Mouse (Mus musculus) forebrain, postnatal 0 days (tissue): ENCODE data around the gene Atxn1. TPM values are rescaled to one million over a fixed set of nuclear protein-coding genes. Genes with fewer than 3 reads are reported as not detected.

Experiments used
- ATAC-seq: fragments of 200-750 bp; cut with Nextera tagmentation; 2 replicates; pipeline ENCODE4 v1.8.0; 2017; ENCODE audit warnings: mild to moderate bottlenecking, moderate library complexity
- DNase-seq: peaks from one replicate; pipeline ENCODE4 v3.0.0-alpha.2; 2015
- H3K27ac ChIP-seq: fragments of 300-500 bp; sonication (generic); 2 replicates; pipeline ENCODE4 v1.5.1; 2014; ENCODE audit warnings: low read depth, mild to moderate bottlenecking, antibody characterized with exemption, low read length, moderate library complexity, mixed read lengths
- H3K27me3 ChIP-seq: fragments of 300-500 bp; sonication (generic); 2 replicates; pipeline ENCODE4 v1.6.1; 2014; ENCODE audit warnings: mild to moderate bottlenecking, low read length, mixed read lengths; ENCODE audit not compliant: insufficient read depth
- H3K36me3 ChIP-seq: fragments of 300-500 bp; sonication (generic); 2 replicates; pipeline ENCODE4 v1.6.1; 2014; ENCODE audit warnings: mild to moderate bottlenecking, moderate library complexity; ENCODE audit not compliant: insufficient read depth
- H3K4me1 ChIP-seq: fragments of 300-500 bp; sonication (generic); 2 replicates; pipeline ENCODE4 v1.6.1; 2014; ENCODE audit warnings: antibody characterized with exemption; ENCODE audit not compliant: insufficient read depth
- H3K4me2 ChIP-seq: fragments of 300-500 bp; sonication (generic); 2 replicates; pipeline ENCODE4 v1.6.1; 2014; ENCODE audit warnings: low read depth, mild to moderate bottlenecking, moderate library complexity
- H3K4me3 ChIP-seq: fragments of 300-500 bp; sonication (generic); 2 replicates; pipeline ENCODE4 v1.5.1; 2014; ENCODE audit warnings: low read depth, low read length, mixed read lengths
- H3K9ac ChIP-seq: fragments of 300-500 bp; sonication (generic); 2 replicates; pipeline ENCODE4 v1.6.1; 2014; ENCODE audit warnings: mild to moderate bottlenecking
- H3K9me3 ChIP-seq: fragments of 300-500 bp; sonication (generic); 2 replicates; pipeline ENCODE4 v1.6.1; 2016; ENCODE audit warnings: low read length
- CTCF ChIP-seq: sonication (generic); IDR thresholded peaks from 2 replicates; pipeline ENCODE4 v1.5.1; 2016; ENCODE audit warnings: antibody characterized with exemption, control low read depth, low read depth
- WGBS: fragments of 180-500 bp; shearing (Covaris S2); extraction: QIAGEN DNeasy Blood & Tissue Kit; methylation state at CpG from one replicate; pipeline ENCODE4 v1.1.7; 2014; 5-methylcytosine and 5-hydroxymethylcytosine counted together
- polyA plus RNA-seq: library from polyadenylated mRNA; unstranded; fragments of >200 nt; fragmentation: Nextera tagmentation; extraction: Ambion mirVana; gene quantifications from 2 replicates; pipeline ENCODE4 v1.2.1, GENCODE M21; 2015
- total RNA-seq: library from RNA; depleted of rRNA; stranded (reverse); fragments of >200 nt; gene quantifications from 2 replicates; pipeline ENCODE4 v1.2.3, GENCODE M21; 2014

Atxn1 gene
- total and polyA plus RNA-seq, 2 experiments from 2014 or later: 13.0 to 32.3 TPM

DNA sequence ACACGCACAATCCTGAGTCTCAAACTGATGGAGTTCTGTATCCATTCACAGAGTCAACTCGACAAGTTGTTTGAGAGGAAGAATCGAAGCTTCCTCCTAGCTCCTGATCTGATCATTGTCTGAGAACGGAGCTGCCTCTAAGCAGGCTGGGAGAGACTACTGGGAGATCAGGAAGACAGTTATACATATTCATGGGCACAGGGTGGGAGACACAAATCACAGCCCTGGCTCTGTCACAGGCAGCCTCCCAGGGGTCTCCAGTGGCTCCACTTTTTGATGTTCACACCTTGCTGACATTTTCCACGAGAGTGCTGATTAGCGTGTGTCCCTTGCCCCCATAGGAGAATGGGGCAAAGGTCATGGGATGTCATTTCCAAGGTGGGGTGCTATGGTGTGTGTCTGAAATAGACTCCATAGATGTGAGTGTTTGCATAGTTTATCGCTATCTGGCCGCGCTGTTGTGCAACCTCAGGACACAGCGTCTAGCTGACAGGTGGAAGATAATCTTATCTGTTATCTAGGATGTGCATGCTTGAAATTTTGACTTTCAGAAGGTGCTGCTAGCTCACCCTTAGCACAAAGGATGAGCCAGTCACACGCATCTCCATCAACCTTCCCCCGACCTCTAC, 105.6 kb downstream of the Atxn1 start:
- TF ChIP-seq CTCF: no peak
- Histone ChIP-seq H3K4me1 (peaks cover 13% of the 10 kb centered on the region; the same call in 1 of the 2 replicates), H3K4me2 (no peak overlapping the region), H3K27me3 (no peaks in the 10 kb centered on the region), H3K9me3 (no peaks in the 10 kb centered on the region), H3K36me3 (no peaks in the 10 kb centered on the region), H3K27ac (no peak overlapping the region), H3K4me3 (no peak overlapping the region), H3K9ac (no peak overlapping the region)
- peak; percentile 72; the same call in 1 of the 2 replicates for ATAC-seq
- DNase-seq: no peak
- 83% methylated on average over 12 of the region's 12 CpGs for WGBS

- no peak overlapping the region for H3K27ac ChIP-seq
- DNase-seq (no peak), ATAC-seq (no peak)
- TF ChIP-seq CTCF: no peak
- peaks cover 13% of the 10 kb centered on the region; the same call in 1 of the 2 replicates for H3K4me1 ChIP-seq
- no peak overlapping the region for H3K4me2 ChIP-seq
- no peak overlapping the region for H3K4me3 ChIP-seq
- no peaks in the 10 kb centered on the region for H3K27me3 ChIP-seq
- no peak overlapping the region for H3K9ac ChIP-seq
- H3K9me3 ChIP-seq: no peaks in the 10 kb centered on the region
- H3K36me3 ChIP-seq: no peaks in the 10 kb centered on the region
- WGBS: 85% methylated on average over 8 of the region's 8 CpGs
Measured at GRCm38 (mm10) chr13:45857416-45857815, 107.4 kb downstream of the Atxn1 start.

DNA sequence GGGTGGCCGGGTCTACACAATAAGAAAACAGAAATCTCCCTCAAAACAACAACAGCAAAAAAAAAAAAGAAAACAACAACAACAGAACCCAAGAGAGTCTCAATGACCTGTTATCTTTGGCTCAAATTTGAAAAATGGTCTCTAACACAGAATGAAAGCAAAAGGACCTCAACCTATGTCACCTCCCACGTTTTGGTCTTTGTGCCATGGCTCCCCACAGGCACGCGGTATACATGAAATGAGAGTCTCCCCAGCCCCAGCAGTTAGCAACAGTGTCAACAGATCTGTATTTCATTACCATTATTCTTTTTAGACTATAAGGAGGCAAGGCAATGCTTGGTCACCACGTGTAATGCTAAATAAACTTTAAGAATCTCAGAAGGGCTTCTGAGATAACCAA, 110.3 kb downstream of the Atxn1 start:
- no peak for ATAC-seq
- Histone ChIP-seq H3K4me3 (no peak overlapping the region), H3K27ac (no peak overlapping the region), H3K9ac (no peak overlapping the region), H3K36me3 (no peaks in the 10 kb centered on the region), H3K27me3 (no peaks in the 10 kb centered on the region), H3K4me1 (no peaks in the 10 kb centered on the region), H3K4me2 (no peak overlapping the region), H3K9me3 (no peaks in the 10 kb centered on the region)
- no peak for DNase-seq
- 73% methylated on average over 5 of the region's 5 CpGs for WGBS
- no peak for TF ChIP-seq CTCF

DNA sequence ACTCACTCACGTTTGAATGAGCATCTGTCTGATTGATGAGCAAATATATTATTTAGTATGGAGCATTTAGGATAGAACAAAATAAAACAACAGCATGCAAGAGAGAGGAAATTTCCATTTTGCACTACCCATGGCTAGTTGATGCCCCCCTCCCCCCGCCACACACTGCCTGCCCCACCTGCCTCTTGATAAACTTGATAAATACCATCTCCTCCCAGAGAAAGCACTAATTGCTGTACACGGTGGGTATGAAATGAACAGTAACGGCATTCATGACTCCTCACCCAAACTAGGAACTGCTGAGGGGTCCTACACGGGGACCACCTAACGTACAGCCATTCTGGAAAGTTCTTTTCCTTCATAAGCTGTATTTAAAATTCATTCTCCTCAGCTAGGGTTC, 111.1 kb downstream of the Atxn1 start:
- H3K4me2 ChIP-seq: no peak overlapping the region
- H3K4me3 ChIP-seq: no peak overlapping the region
- WGBS: 79% methylated on average over 6 of the region's 6 CpGs
- TF ChIP-seq CTCF: no peak
- DNase-seq (no peak), ATAC-seq (no peak)
- H3K9me3 ChIP-seq: no peaks in the 10 kb centered on the region
- no peak overlapping the region for H3K27ac ChIP-seq
- no peaks in the 10 kb centered on the region for H3K36me3 ChIP-seq
- H3K9ac ChIP-seq: no peak overlapping the region
- H3K27me3 ChIP-seq: no peaks in the 10 kb centered on the region
- H3K4me1 ChIP-seq: no peaks in the 10 kb centered on the region

DNA sequence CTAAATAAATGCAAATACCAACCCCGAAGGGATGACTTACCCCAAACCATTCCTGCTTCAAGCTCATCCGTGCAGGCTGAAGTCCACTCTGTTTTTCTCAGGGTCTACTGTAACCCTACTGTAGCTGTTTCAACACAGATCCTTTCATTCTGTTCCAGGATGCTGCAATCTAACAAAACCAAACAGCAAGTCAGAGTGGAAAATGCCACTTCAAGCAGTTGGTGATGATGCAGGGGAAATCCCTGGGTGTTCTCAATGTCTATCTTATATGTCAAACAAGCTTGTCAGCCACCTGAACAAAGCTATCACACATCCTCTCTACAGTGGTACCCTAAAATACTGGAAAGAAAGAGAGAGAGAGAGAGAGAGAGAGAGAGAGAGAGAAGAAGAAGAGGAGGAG, 112.5 kb downstream of the Atxn1 start:
- Histone ChIP-seq H3K4me2 (no peak overlapping the region), H3K27me3 (no peaks in the 10 kb centered on the region), H3K9me3 (no peaks in the 10 kb centered on the region), H3K9ac (no peak overlapping the region), H3K36me3 (no peaks in the 10 kb centered on the region), H3K4me3 (no peak overlapping the region), H3K4me1 (no peaks in the 10 kb centered on the region), H3K27ac (no peak overlapping the region)
- DNase-seq: no peak
- WGBS: 91% methylated on average over 2 of the region's 2 CpGs
- ATAC-seq: no peak
- TF ChIP-seq CTCF: no peak

DNA sequence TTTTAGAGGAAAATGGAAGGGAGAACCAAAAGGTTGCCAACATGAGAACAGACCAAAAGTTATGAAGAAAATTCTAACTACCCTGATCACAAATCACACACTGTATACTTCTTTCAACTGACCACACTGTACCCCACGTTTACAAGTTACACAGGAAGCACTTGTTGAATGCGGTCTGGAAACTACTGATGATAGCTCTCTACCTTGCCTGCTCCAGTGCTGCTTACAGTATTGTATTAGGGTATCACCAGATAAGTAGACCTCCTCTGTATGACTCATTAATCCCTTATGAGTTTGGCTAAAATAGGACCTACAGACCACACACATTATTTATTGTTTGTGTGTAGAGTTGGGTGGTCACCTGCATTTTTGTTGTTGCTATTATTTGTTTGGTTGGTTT, 113.1 kb downstream of the Atxn1 start:
- Histone ChIP-seq H3K27me3 (no peaks in the 10 kb centered on the region), H3K27ac (no peak overlapping the region), H3K4me2 (no peak overlapping the region), H3K9me3 (no peaks in the 10 kb centered on the region), H3K4me1 (no peaks in the 10 kb centered on the region), H3K4me3 (no peak overlapping the region), H3K36me3 (no peaks in the 10 kb centered on the region), H3K9ac (no peak overlapping the region)
- 86% methylated on average over 2 of the region's 2 CpGs for WGBS
- no peak for TF ChIP-seq CTCF
- ATAC-seq: no peak
- DNase-seq: no peak

DNA sequence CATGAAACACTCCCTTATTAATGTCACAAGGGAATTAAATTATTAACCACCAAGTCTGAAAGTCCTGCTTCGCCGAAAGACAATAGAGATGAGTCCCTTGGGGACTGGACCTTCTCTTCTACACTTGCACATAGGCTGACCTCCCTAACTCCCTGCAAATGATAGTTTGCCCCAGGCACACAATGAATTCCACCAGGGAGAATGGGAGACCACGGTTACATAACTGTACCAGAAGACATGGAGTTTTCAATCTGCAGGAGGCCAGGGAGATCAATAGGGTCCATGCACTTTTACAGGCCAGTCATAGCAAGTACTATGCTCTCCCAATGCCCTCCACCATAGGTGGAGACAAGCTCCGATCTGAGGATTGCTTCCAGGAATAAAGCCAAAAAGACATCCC, 113.7 kb downstream of the Atxn1 start:
- 87% methylated on average over 4 of the region's 4 CpGs for WGBS
- Histone ChIP-seq H3K4me1 (no peaks in the 10 kb centered on the region), H3K9me3 (no peaks in the 10 kb centered on the region), H3K4me2 (no peak overlapping the region), H3K36me3 (no peaks in the 10 kb centered on the region), H3K27me3 (no peaks in the 10 kb centered on the region), H3K9ac (no peak overlapping the region), H3K4me3 (no peak overlapping the region), H3K27ac (no peak overlapping the region)
- ATAC-seq (no peak), DNase-seq (no peak)
- no peak for TF ChIP-seq CTCF
